Mouse (Mus musculus) liver, embryonic 14.5 days (tissue): ENCODE measurements around the gene Terf2. TPM values are rescaled to one million over a fixed set of nuclear protein-coding genes. Genes with fewer than 3 reads are reported as not detected.
A peak's percentile ranks its signal among the peaks of the same experiment; 100 is the strongest.

Source experiments
- ATAC-seq: fragments of 200-750 bp; cut with Nextera tagmentation; 2 replicates; pipeline ENCODE4 v1.8.0; 2017; ENCODE audit warnings: moderate number of reproducible peaks, mild to moderate bottlenecking, moderate library complexity; ENCODE audit not compliant: insufficient read depth
- DNase-seq, 3 experiments: peaks; one replicate each; pipeline ENCODE4 v3.0.0-alpha.2; 2012 to 2013; ENCODE audit warnings: low read depth in 3 of 3, low spot score in 3 of 3
- H3K27ac ChIP-seq: fragments of 300-500 bp; sonication (generic); 2 replicates; pipeline ENCODE4 v1.5.1; 2014; ENCODE audit warnings: moderate library complexity, mild to moderate bottlenecking, control low read depth, inconsistent platforms
- H3K27me3 ChIP-seq: fragments of 300-500 bp; sonication (generic); 2 replicates; pipeline ENCODE4 v1.6.1; 2014; ENCODE audit warnings: mild to moderate bottlenecking, low read length, moderate library complexity; ENCODE audit not compliant: control insufficient read depth, insufficient read depth
- H3K36me3 ChIP-seq: fragments of 300-500 bp; sonication (generic); replicated peaks from 2 replicates; pipeline ENCODE4 v1.6.1; 2014; ENCODE audit warnings: low read depth; ENCODE audit not compliant: control insufficient read depth, insufficient read depth
- H3K4me1 ChIP-seq, 2 experiments: fragments of 200-500 bp in 1 of 2; fragments of 300-500 bp in 1 of 2; sonication (generic) in 1 of 2; replicated peaks; 2 replicates each; pipeline ENCODE4 v1.6.1; 2012 to 2014; ENCODE audit warnings: antibody characterized with exemption in 1 of 2, inconsistent platforms in 1 of 2, low read length in 1 of 2; ENCODE audit not compliant: control insufficient read depth in 2 of 2, insufficient read depth in 2 of 2
- H3K4me2 ChIP-seq: fragments of 300-500 bp; sonication (generic); 2 replicates; pipeline ENCODE4 v1.6.1; 2014; ENCODE audit warnings: low read depth, mild to moderate bottlenecking, control low read depth, moderate library complexity
- H3K4me3 ChIP-seq, 2 experiments: fragments of 200-500 bp in 1 of 2; fragments of 300-500 bp in 1 of 2; sonication (generic) in 1 of 2; 2 replicates each; pipeline ENCODE4 v1.5.1; 2012 to 2014; ENCODE audit warnings: low read depth in 2 of 2, low read length in 2 of 2, mild to moderate bottlenecking in 2 of 2, control low read depth in 1 of 2, inconsistent platforms in 1 of 2, moderate library complexity in 1 of 2; ENCODE audit not compliant: insufficient read depth in 1 of 2
- H3K9ac ChIP-seq: fragments of 300-500 bp; sonication (generic); replicated peaks from 2 replicates; pipeline ENCODE4 v1.6.1; 2014; ENCODE audit warnings: mild to moderate bottlenecking, control low read depth, moderate library complexity
- H3K9me3 ChIP-seq: fragments of 300-500 bp; sonication (generic); 2 replicates; pipeline ENCODE4 v1.6.1; 2016; ENCODE audit warnings: low read length, mixed read lengths; ENCODE audit not compliant: control insufficient read depth
- CTCF ChIP-seq: IDR thresholded peaks from 2 replicates; pipeline ENCODE4 v1.5.1; 2016; ENCODE audit warnings: antibody characterized with exemption, low read depth, control low read depth
- EP300 ChIP-seq: IDR thresholded peaks from 2 replicates; pipeline ENCODE4 v1.6.1; 2016; ENCODE audit warnings: antibody characterized with exemption, low read depth
- WGBS: fragments of 180-500 bp; shearing (Covaris S2); extraction: QIAGEN DNeasy Blood & Tissue Kit; methylation state at CpG from one replicate; pipeline ENCODE4 v1.1.7; 2014; ENCODE audit not compliant: insufficient replicate concordance; 5-methylcytosine and 5-hydroxymethylcytosine counted together
- polyA plus RNA-seq, 2 experiments: library from polyadenylated mRNA; depleted of rRNA in 1 of 2; stranded (reverse) in 1 of 2; unstranded in 1 of 2; fragments of >200 nt; fragmentation: Nextera tagmentation in 1 of 2; extraction: Ambion mirVana in 1 of 2; gene quantifications; 2 replicates each; pipeline versions ENCODE4 v1.2.1 to v1.2.3; 2012 to 2014

Terf2 gene
- polyA plus RNA-seq, 2 experiments, result 5.3 to 9.3 TPM

DNA sequence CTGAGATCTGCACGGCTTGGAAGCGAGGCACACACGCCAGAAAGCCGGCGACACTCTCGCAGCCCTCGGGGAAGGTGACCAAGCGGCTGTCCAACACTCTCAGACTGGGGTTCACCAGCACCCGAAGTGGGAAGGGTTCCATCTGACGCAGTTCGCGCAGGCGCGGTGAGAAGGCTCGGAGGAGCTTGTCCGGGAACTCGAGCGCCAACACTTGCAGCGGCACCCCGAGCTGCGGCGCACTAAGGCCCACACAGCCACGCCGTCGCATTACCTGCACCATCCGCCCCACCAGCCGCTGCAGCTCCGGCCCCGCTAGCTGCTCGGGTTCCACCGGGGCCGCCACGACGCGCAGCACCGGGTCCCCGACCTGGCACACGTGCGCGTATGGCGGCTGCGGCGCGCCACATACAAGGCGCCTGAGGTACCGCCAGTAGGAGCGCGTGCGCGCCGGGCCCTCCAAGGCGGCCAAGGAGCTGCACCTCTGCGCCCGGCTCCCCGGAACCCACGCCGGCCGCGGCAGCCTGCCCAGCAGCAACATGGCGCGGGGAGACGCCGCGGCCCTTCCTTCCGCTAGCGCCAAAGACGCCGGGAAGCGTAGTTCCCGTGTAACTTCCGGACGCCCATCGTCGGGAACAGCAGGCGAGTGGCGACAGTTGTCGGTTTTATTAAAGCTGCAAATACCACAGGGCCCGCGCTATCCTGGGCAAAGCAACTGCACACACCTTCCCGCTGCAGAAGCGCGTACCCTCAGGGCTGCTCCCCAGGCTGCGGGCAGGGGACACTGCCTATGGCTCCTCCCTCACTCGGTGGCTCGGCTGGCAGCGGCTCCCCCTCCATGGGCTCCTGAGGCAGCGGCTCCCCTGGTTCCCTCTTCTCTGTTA is 48.0 kb downstream of the Terf2 start, which contains the start of gene Pdf:
TSS of gene Pdf (minus strand) at position 554 of the 881 bp plus-strand sequence.
- ATAC-seq, result peak; percentile 79
- WGBS, result 0% methylated on average over 87 of the region's 87 CpGs

DNA sequence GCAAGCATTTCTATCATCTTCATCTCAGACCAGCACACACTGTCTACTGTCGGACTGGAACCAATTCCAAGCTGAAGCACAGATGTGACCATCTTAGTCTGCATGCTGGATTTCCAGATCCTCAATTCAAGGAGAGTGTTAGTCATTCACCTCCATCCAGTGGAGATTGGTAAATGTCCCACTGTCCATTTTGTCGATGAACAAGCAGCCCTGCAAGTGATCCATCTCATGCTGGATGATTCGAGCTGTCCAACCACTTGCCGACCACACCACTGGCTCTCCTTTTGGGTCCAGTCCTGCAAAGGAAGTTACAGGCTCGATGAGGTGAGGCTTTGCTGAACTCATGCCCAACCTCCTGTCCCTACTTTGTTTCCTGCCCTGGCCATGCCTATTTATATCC is 49.4 kb downstream of the Terf2 start:
- no peak for TF ChIP-seq CTCF
- TF ChIP-seq EP300, result no peak
- Histone ChIP-seq H3K4me3 (no peak overlapping the region; a peak in 1 of 4 replicates), H3K27me3 (no peaks in the 10 kb centered on the region), H3K9me3 (no peaks in the 10 kb centered on the region), H3K4me2 (peak overlapping the region; percentile 83; the same call in 1 of the 2 replicates), H3K27ac (no peak overlapping the region), H3K36me3 (peaks cover 63% of the 10 kb centered on the region), H3K9ac (no peak overlapping the region), H3K4me1 (peaks cover 0 to 11% of the 10 kb centered on the region in 2 experiments; a peak in 2 of 4 replicates)
- WGBS, result 70% methylated on average over 5 of the region's 5 CpGs
- no peak for ATAC-seq
- no peak for DNase-seq

More for the DNA sequence above, 48.0 kb downstream of the Terf2 start, which contains the start of gene Pdf:
- H3K36me3 ChIP-seq, result peaks cover 65% of the 10 kb centered on the region
- no peaks in the 10 kb centered on the region for H3K9me3 ChIP-seq
- peak within 1 kb of the TSS; percentile 83 for H3K4me2 ChIP-seq
- no peaks in the 10 kb centered on the region for H3K27me3 ChIP-seq
- peak; percentile 52 to 54 (median 53) for DNase-seq
- no peak for TF ChIP-seq EP300
- no peak for TF ChIP-seq CTCF
- H3K27ac ChIP-seq, result peak within 1 kb of the TSS; percentile 37
- H3K4me1 ChIP-seq, result peaks cover 0 to 11% of the 10 kb centered on the region in 2 experiments; a peak in 2 of 4 replicates
- peak within 1 kb of the TSS; percentile 64 for H3K9ac ChIP-seq
- H3K4me3 ChIP-seq, result peak within 1 kb of the TSS; percentile 68 to 83

DNA sequence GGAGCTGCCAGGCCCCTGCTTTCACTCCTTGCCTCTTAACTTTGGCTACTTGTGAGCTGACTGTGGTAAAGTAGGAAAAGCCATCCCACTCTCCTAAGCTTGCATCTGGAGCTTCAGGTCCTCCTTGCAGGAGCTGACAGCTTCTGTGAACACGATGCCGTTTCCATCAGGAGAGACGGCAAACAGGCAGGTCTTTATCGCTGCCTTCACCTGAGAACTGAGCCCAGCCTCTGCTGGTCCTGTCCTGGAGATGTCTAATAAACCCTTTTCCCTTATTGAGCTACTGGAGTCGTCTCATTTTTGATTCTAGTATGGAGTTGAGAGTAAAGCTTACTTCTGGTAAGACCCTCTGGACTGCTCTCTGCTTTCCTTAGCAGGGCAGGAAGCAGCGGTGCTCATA is 50.9 kb downstream of the Terf2 start:
- H3K9ac ChIP-seq, result no peak overlapping the region
- peaks cover 57% of the 10 kb centered on the region for H3K36me3 ChIP-seq
- peaks cover 0 to 11% of the 10 kb centered on the region in 2 experiments; a peak in 2 of 4 replicates for H3K4me1 ChIP-seq
- no peak overlapping the region for H3K27ac ChIP-seq
- 83% methylated on average over 6 of the region's 6 CpGs for WGBS
- no peaks in the 10 kb centered on the region for H3K9me3 ChIP-seq
- no peaks in the 10 kb centered on the region for H3K27me3 ChIP-seq
- no peak for TF ChIP-seq CTCF
- no peak for TF ChIP-seq EP300
- DNase-seq (no peak), ATAC-seq (no peak)
- H3K4me2 ChIP-seq, result no peak overlapping the region
- H3K4me3 ChIP-seq, result no peak overlapping the region

DNA sequence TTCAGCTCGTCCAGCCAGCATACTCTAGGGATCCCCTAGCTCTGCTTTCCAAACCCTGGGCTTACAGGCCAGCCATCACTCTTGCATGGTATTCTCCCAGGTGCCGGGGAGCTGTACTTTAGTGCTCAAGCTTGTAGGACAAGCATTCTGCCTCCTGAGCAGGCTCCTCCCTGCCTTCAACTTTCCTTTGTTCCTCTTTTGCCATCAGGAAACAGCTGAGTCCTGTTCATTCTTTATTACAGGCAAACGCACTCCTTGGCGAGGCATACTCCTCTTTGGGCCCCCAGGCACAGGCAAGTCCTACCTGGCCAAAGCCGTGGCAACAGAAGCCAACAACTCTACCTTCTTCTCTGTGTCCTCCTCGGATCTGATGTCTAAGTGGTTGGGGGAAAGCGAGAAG is 55.7 kb downstream of the Terf2 start:
- H3K27me3 ChIP-seq, result no peaks in the 10 kb centered on the region
- peaks cover 43% of the 10 kb centered on the region for H3K36me3 ChIP-seq
- DNase-seq (no peak), ATAC-seq (no peak)
- H3K9me3 ChIP-seq, result no peaks in the 10 kb centered on the region
- H3K27ac ChIP-seq, result no peak overlapping the region
- WGBS, result 59% methylated on average over 7 of the region's 7 CpGs
- H3K4me1 ChIP-seq, result no peaks in the 10 kb centered on the region
- TF ChIP-seq CTCF, result no peak
- no peak for TF ChIP-seq EP300
- no peak overlapping the region for H3K4me2 ChIP-seq
- no peak overlapping the region for H3K9ac ChIP-seq
- no peak overlapping the region for H3K4me3 ChIP-seq

DNA sequence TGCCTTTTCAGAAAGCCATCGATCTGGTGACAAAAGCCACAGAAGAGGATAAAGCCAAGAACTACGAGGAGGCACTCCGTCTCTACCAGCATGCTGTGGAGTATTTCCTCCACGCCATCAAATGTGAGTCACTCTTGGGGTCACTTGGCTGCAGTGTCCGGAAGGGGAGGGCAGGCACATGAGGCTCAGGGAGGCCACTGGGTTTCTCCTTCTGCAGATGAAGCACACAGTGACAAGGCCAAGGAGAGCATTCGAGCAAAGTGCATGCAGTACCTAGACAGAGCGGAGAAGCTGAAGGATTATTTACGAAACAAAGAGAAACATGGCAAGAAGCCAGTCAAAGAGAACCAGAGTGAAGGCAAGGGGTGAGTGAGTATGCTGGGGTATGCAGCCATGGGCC is 59.7 kb downstream of the Terf2 start:
- Histone ChIP-seq H3K27me3 (no peaks in the 10 kb centered on the region), H3K4me2 (no peak overlapping the region), H3K9ac (no peak overlapping the region), H3K9me3 (no peaks in the 10 kb centered on the region), H3K4me1 (peaks cover 10 to 11% of the 10 kb centered on the region in 2 experiments), H3K4me3 (no peak overlapping the region), H3K36me3 (peaks cover 5% of the 10 kb centered on the region), H3K27ac (no peak overlapping the region)
- 73% methylated on average over 8 of the region's 8 CpGs for WGBS
- no peak for TF ChIP-seq CTCF
- TF ChIP-seq EP300, result no peak
- DNase-seq (no peak), ATAC-seq (no peak)
